Mouse (Mus musculus) liver, embryonic 14.5 days (tissue): ENCODE results near the gene Olfr325. TPM values are rescaled to one million over a fixed set of nuclear protein-coding genes. Genes with fewer than 3 reads are reported as not detected.
"Not testable (repeated sequence)": the region's sequence is repeated elsewhere in the genome, so short reads cannot be mapped to it uniquely, and the experiment has no call there.

ENCODE experiments used
- ATAC-seq: fragments of 200-750 bp; cut with Nextera tagmentation; 2 replicates; pipeline ENCODE4 v1.8.0; 2017; ENCODE audit warnings: moderate number of reproducible peaks, mild to moderate bottlenecking, moderate library complexity; ENCODE audit not compliant: insufficient read depth
- DNase-seq, 3 experiments: peaks; one replicate each; pipeline ENCODE4 v3.0.0-alpha.2; 2012 to 2013; ENCODE audit warnings: low read depth in 3 of 3, low spot score in 3 of 3
- H3K27ac ChIP-seq: fragments of 300-500 bp; sonication (generic); 2 replicates; pipeline ENCODE4 v1.5.1; 2014; ENCODE audit warnings: moderate library complexity, mild to moderate bottlenecking, control low read depth, inconsistent platforms
- H3K27me3 ChIP-seq: fragments of 300-500 bp; sonication (generic); 2 replicates; pipeline ENCODE4 v1.6.1; 2014; ENCODE audit warnings: mild to moderate bottlenecking, low read length, moderate library complexity; ENCODE audit not compliant: control insufficient read depth, insufficient read depth
- H3K36me3 ChIP-seq: fragments of 300-500 bp; sonication (generic); replicated peaks from 2 replicates; pipeline ENCODE4 v1.6.1; 2014; ENCODE audit warnings: low read depth; ENCODE audit not compliant: control insufficient read depth, insufficient read depth
- H3K4me1 ChIP-seq, 2 experiments: fragments of 200-500 bp in 1 of 2; fragments of 300-500 bp in 1 of 2; sonication (generic) in 1 of 2; replicated peaks; 2 replicates each; pipeline ENCODE4 v1.6.1; 2012 to 2014; ENCODE audit warnings: antibody characterized with exemption in 1 of 2, inconsistent platforms in 1 of 2, low read length in 1 of 2; ENCODE audit not compliant: control insufficient read depth in 2 of 2, insufficient read depth in 2 of 2
- H3K4me2 ChIP-seq: fragments of 300-500 bp; sonication (generic); 2 replicates; pipeline ENCODE4 v1.6.1; 2014; ENCODE audit warnings: low read depth, mild to moderate bottlenecking, control low read depth, moderate library complexity
- H3K4me3 ChIP-seq, 2 experiments: fragments of 200-500 bp in 1 of 2; fragments of 300-500 bp in 1 of 2; sonication (generic) in 1 of 2; 2 replicates each; pipeline ENCODE4 v1.5.1; 2012 to 2014; ENCODE audit warnings: low read depth in 2 of 2, low read length in 2 of 2, mild to moderate bottlenecking in 2 of 2, control low read depth in 1 of 2, inconsistent platforms in 1 of 2, moderate library complexity in 1 of 2; ENCODE audit not compliant: insufficient read depth in 1 of 2
- H3K9ac ChIP-seq: fragments of 300-500 bp; sonication (generic); replicated peaks from 2 replicates; pipeline ENCODE4 v1.6.1; 2014; ENCODE audit warnings: mild to moderate bottlenecking, control low read depth, moderate library complexity
- H3K9me3 ChIP-seq: fragments of 300-500 bp; sonication (generic); 2 replicates; pipeline ENCODE4 v1.6.1; 2016; ENCODE audit warnings: low read length, mixed read lengths; ENCODE audit not compliant: control insufficient read depth
- CTCF ChIP-seq: IDR thresholded peaks from 2 replicates; pipeline ENCODE4 v1.5.1; 2016; ENCODE audit warnings: antibody characterized with exemption, low read depth, control low read depth
- EP300 ChIP-seq: IDR thresholded peaks from 2 replicates; pipeline ENCODE4 v1.6.1; 2016; ENCODE audit warnings: antibody characterized with exemption, low read depth
- WGBS: fragments of 180-500 bp; shearing (Covaris S2); extraction: QIAGEN DNeasy Blood & Tissue Kit; methylation state at CpG from one replicate; pipeline ENCODE4 v1.1.7; 2014; ENCODE audit not compliant: insufficient replicate concordance; 5-methylcytosine and 5-hydroxymethylcytosine counted together
- polyA plus RNA-seq, 2 experiments: library from polyadenylated mRNA; depleted of rRNA in 1 of 2; stranded (reverse) in 1 of 2; unstranded in 1 of 2; fragments of >200 nt; fragmentation: Nextera tagmentation in 1 of 2; extraction: Ambion mirVana in 1 of 2; gene quantifications; 2 replicates each; pipeline versions ENCODE4 v1.2.1 to v1.2.3; 2012 to 2014

Olfr325 gene
- polyA plus RNA-seq (2012; rRNA removed), result not detected in 2 replicates
- polyA plus RNA-seq (2014; fragmentation: Nextera tagmentation; extraction: Ambion mirVana), result not detected in 2 replicates

DNA sequence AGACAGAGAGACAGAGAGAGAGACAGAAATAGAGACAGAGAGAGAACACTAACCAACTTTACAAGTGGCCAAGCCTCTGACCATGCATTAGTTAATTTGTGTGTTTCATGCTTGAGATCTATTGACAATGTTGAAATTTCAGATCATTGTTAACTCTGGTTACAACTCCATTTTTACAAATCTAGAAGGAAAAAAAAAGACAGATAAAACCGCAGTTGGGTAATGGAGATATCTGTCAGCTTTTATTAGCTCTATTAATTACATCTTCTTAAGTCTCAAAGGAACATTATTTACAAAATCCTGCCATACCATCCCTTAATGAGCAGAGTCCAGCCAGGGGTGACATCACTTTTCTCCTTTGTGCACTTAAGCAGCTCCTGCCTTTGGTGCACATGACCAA is at the start of gene Olfr325:
Olfr325 (plus strand) TSS at position 301 of the 400 bp plus-strand sequence.
- Histone ChIP-seq H3K36me3 (no peaks in the 10 kb centered on the region), H3K4me2 (no peak within 1 kb of the TSS), H3K27me3 (no peaks in the 10 kb centered on the region), H3K9ac (no peak within 1 kb of the TSS), H3K9me3 (no peaks in the 10 kb centered on the region), H3K4me3 (no peak within 1 kb of the TSS), H3K27ac (no peak within 1 kb of the TSS), H3K4me1 (no peaks in the 10 kb centered on the region)
- DNase-seq (no peak), ATAC-seq (no peak)
- WGBS, result 52% methylated on average over 1 of the region's 1 CpGs
- TF ChIP-seq CTCF, result no peak
- no peak for TF ChIP-seq EP300

DNA sequence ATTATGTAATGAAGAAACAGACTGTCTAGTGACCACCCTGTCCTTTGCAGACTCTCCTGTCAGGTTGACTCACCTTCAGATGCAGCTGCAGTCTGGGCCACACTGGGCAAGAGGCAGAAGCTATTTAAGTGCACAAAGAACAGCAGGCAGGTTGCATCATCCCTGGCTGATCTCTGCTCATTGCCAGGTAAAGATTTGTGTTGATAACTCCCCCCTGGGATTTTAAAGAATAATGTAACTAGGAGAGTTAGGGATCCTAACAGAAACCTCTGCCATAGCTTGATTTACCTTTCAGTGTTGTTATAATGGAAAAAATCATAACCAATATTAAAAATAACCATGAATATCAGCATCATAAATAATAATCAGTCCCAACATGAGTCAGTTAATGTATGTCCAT is 42.8 kb upstream of the Olfr325 start, which contains the start of gene Olfr330:
Olfr330 (minus strand) TSS at position 101 of the 400 bp plus-strand sequence.
- DNase-seq, H3K4me1 ChIP-seq, H3K27me3 ChIP-seq, H3K9ac ChIP-seq, H3K9me3 ChIP-seq, H3K4me3 ChIP-seq, H3K4me2 ChIP-seq, ATAC-seq, H3K36me3 ChIP-seq, H3K27ac ChIP-seq: not testable (repeated sequence)

DNA sequence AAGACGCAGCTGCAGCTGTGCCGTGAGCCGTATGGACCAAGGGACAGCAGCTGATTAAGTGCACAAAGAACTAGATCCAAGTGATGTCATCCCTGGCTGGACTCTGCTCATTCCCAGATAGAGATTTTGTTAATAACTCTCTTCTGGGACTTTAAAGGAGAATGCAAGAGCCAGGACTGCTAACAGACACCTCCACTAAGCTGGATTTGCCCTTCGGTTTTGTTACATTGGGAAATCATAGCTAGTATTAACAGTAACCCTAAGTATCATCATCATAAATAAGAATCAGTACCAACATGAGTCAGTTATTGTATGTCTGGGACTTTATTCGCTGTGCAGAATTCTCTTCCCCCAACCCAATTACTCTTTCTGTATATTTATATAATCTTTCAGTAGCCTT is 31.2 kb upstream of the Olfr325 start, which contains the start of gene Olfr329-ps:
Olfr329-ps (minus strand) TSS at position 101 of the 400 bp plus-strand sequence.
- H3K9ac ChIP-seq, result no peak within 1 kb of the TSS
- no peaks in the 10 kb centered on the region for H3K9me3 ChIP-seq
- ATAC-seq (no peak), DNase-seq (no peak)
- no peaks in the 10 kb centered on the region for H3K27me3 ChIP-seq
- no peaks in the 10 kb centered on the region for H3K4me1 ChIP-seq
- no peak within 1 kb of the TSS for H3K4me3 ChIP-seq
- no peak within 1 kb of the TSS for H3K27ac ChIP-seq
- 63% methylated on average over 5 of the region's 5 CpGs for WGBS
- H3K4me2 ChIP-seq, result no peak within 1 kb of the TSS
- H3K36me3 ChIP-seq, result no peaks in the 10 kb centered on the region
- TF ChIP-seq EP300 (no peak), CTCF (no peak)

DNA sequence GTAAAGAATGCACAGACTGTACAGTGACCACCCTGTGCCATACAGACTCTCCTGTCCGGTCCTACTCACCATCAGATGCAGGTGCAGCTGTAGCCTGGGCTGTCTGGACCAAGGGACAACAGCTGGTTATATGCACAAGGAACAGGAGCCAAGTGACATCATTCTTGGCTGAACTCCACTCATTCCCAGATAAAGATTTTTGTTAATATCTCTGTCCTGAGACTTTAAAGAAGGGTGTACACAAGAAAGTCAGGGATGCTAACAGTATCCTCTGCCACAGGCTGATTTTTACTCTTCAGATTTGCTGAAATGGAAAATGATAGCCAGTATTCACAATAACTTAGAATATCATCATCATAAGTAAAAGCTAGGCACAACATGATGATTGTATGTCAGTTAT is 22.0 kb upstream of the Olfr325 start, which contains the start of gene Olfr328:
Olfr328 (minus strand) TSS at position 101 of the 400 bp plus-strand sequence.
- WGBS, result 59% methylated on average over 1 of the region's 1 CpGs
- Histone ChIP-seq H3K27ac (no peak within 1 kb of the TSS), H3K4me3 (no peak within 1 kb of the TSS), H3K4me1 (no peaks in the 10 kb centered on the region), H3K27me3 (no peaks in the 10 kb centered on the region), H3K9ac (no peak within 1 kb of the TSS), H3K9me3 (no peaks in the 10 kb centered on the region), H3K4me2 (no peak within 1 kb of the TSS), H3K36me3 (no peaks in the 10 kb centered on the region)
- ATAC-seq, result no peak
- TF ChIP-seq CTCF (no peak), EP300 (no peak)
- no peak for DNase-seq

DNA sequence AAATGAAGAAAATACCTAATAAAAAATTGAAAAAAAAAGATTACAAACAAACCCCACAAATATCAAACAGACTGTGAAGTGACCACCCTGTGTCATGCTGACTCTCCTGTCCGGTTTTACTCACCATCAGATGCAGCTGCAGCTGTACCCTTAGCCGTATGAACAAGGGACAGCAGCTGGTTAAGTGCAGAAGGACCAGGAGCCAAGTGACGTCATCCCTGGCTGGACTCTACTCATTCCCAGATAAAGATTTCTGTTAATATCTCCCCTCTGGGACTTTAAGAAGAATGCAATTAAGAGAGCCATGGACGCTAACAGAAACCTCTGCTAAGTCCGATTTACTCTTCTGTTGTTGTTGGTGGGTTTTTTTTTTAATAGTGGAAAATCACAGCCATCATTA is 7.1 kb upstream of the Olfr325 start, which contains the start of gene Olfr224:
Olfr224 (minus strand) TSS at position 149 of the 400 bp plus-strand sequence.
- no peak for DNase-seq

More for the DNA sequence above, 7.1 kb upstream of the Olfr325 start, which contains the start of gene Olfr224:
- no peaks in the 10 kb centered on the region for H3K4me1 ChIP-seq
- no peaks in the 10 kb centered on the region for H3K36me3 ChIP-seq
- no peak within 1 kb of the TSS for H3K9ac ChIP-seq
- TF ChIP-seq CTCF (no peak), EP300 (no peak)
- 66% methylated on average over 5 of the region's 5 CpGs for WGBS
- H3K27me3 ChIP-seq, result no peaks in the 10 kb centered on the region
- H3K27ac ChIP-seq, result no peak within 1 kb of the TSS
- H3K4me2 ChIP-seq, result no peak within 1 kb of the TSS
- ATAC-seq, result no peak
- no peak within 1 kb of the TSS for H3K4me3 ChIP-seq
- no peaks in the 10 kb centered on the region for H3K9me3 ChIP-seq
